Mouse (Mus musculus) liver, embryonic 11.5 days (tissue): ENCODE data around the gene Pym1. TPM values are rescaled to one million over a fixed set of nuclear protein-coding genes. Genes with fewer than 3 reads are reported as not detected.
"Not testable (repeated sequence)": the region's sequence is repeated elsewhere in the genome, so short reads cannot be mapped to it uniquely, and the experiment has no call there.

ENCODE experiments used
- ATAC-seq: fragments of 200-750 bp; cut with Nextera tagmentation; replicated peaks from 2 replicates; pipeline ENCODE4 v1.8.0; 2017; ENCODE audit warnings: moderate number of reproducible peaks, mild to moderate bottlenecking, moderate TSS enrichment, moderate library complexity; ENCODE audit not compliant: low FRiP score
- DNase-seq: peaks from one replicate; pipeline ENCODE4 v3.0.0-alpha.2; 2017; ENCODE audit warnings: low spot score
- H3K27ac ChIP-seq: fragments of 300-500 bp; sonication (generic); 2 replicates; pipeline ENCODE4 v1.5.1; 2014; ENCODE audit warnings: mild to moderate bottlenecking, low read depth, low read length, control low read depth
- H3K27me3 ChIP-seq: fragments of 300-500 bp; sonication (generic); replicated peaks from 2 replicates; pipeline ENCODE4 v1.6.1; 2014; ENCODE audit warnings: low read length, mixed read lengths; ENCODE audit not compliant: control insufficient read depth, insufficient read depth
- H3K36me3 ChIP-seq: fragments of 300-500 bp; sonication (generic); 2 replicates; pipeline ENCODE4 v1.6.1; 2014; ENCODE audit warnings: mild to moderate bottlenecking, low read length, moderate library complexity, mixed read lengths; ENCODE audit not compliant: control insufficient read depth, insufficient read depth
- H3K4me1 ChIP-seq: fragments of 300-500 bp; sonication (generic); replicated peaks from 2 replicates; pipeline ENCODE4 v1.6.1; 2014; ENCODE audit warnings: low read length, mixed read lengths; ENCODE audit not compliant: control insufficient read depth, insufficient read depth
- H3K4me2 ChIP-seq: fragments of 300-500 bp; sonication (generic); 2 replicates; pipeline ENCODE4 v1.6.1; 2014; ENCODE audit warnings: mild to moderate bottlenecking, control low read depth, moderate library complexity
- H3K4me3 ChIP-seq: fragments of 300-500 bp; sonication (generic); 2 replicates; pipeline ENCODE4 v1.5.1; 2014; ENCODE audit warnings: low read depth, low read length, control low read depth
- H3K9ac ChIP-seq: fragments of 300-500 bp; sonication (generic); 2 replicates; pipeline ENCODE4 v1.6.1; 2014; ENCODE audit warnings: low read depth, low read length, control low read depth
- H3K9me3 ChIP-seq: fragments of 300-500 bp; sonication (generic); 2 replicates; pipeline ENCODE4 v1.6.1; 2016; ENCODE audit warnings: low read length, inconsistent platforms, mixed read lengths; ENCODE audit not compliant: control insufficient read depth
- WGBS: fragments of 180-500 bp; shearing (Covaris S2); extraction: QIAGEN DNeasy Blood & Tissue Kit; methylation state at CpG from one replicate; pipeline ENCODE4 v1.1.7; 2014; 5-methylcytosine and 5-hydroxymethylcytosine counted together
- polyA plus RNA-seq: library from polyadenylated mRNA; unstranded; fragments of >200 nt; fragmentation: Nextera tagmentation; extraction: Ambion mirVana; gene quantifications from 2 replicates; pipeline ENCODE4 v1.2.1, GENCODE M21; 2014

The Pym1 gene
- polyA plus RNA-seq, 1 experiment from 2014 or later: 42.1 TPM

DNA sequence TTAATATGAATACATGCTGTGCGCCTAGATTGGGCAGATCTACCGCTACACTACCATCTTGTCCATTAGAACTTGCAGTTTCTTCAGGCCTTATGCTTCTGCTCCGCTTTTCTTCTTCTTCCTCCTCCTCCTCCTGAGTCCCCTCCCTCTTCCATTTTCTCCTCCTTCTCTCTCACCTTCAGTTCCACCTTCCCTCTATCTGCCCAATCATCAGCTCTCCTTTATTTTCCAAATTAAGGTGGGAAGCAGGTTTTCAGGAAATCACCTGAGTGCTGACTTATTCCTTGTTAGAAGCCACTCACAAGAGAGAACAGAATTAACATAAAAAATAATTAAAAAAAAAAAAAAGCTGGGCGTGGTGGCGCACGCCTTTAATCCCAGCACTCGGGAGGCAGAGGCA is 36.4 kb upstream of the Pym1 start:
- not testable (repeated sequence) for H3K4me2 ChIP-seq, H3K9ac ChIP-seq, H3K4me3 ChIP-seq, H3K27ac ChIP-seq, H3K36me3 ChIP-seq, H3K9me3 ChIP-seq, DNase-seq, ATAC-seq, H3K27me3 ChIP-seq, H3K4me1 ChIP-seq
- 90% methylated on average over 7 of the region's 7 CpGs for WGBS

- Histone ChIP-seq H3K36me3 (no peaks in the 10 kb centered on the region), H3K9me3 (no peaks in the 10 kb centered on the region), H3K4me3 (no peak overlapping the region), H3K4me1 (no peaks in the 10 kb centered on the region), H3K27me3 (no peaks in the 10 kb centered on the region), H3K4me2 (no peak overlapping the region), H3K9ac (no peak overlapping the region), H3K27ac (no peak overlapping the region)
- DNase-seq (no peak), ATAC-seq (peak; percentile 27; the same call in 1 of the 2 replicates)
- 74% methylated on average over 19 of the region's 19 CpGs for WGBS
Measured at GRCm38 (mm10) chr10:128715559-128716537, 31.8 kb upstream of the Pym1 start.

GRCm38 (mm10) chr10:128725466-128725865 is 22.2 kb upstream of the Pym1 start:
- not testable (repeated sequence) for H3K4me3 ChIP-seq, H3K9me3 ChIP-seq, H3K9ac ChIP-seq, H3K27ac ChIP-seq, H3K4me2 ChIP-seq, H3K4me1 ChIP-seq, H3K27me3 ChIP-seq, H3K36me3 ChIP-seq, DNase-seq
- 71% methylated on average over 3 of the region's 4 CpGs for WGBS
- ATAC-seq: peak; percentile 44; the same call in 1 of the 2 replicates

- no peaks in the 10 kb centered on the region for H3K36me3 ChIP-seq
- H3K4me2 ChIP-seq: no peak overlapping the region
- no peaks in the 10 kb centered on the region for H3K9me3 ChIP-seq
- H3K9ac ChIP-seq: no peak overlapping the region
- H3K4me3 ChIP-seq: no peak overlapping the region
- 76% methylated on average over 5 of the region's 5 CpGs for WGBS
- ATAC-seq (no peak), DNase-seq (no peak)
- H3K27me3 ChIP-seq: no peaks in the 10 kb centered on the region
- no peaks in the 10 kb centered on the region for H3K4me1 ChIP-seq
- H3K27ac ChIP-seq: no peak overlapping the region
Measured at GRCm38 (mm10) chr10:128728059-128728458, 19.6 kb upstream of the Pym1 start.

- Histone ChIP-seq H3K9ac (no peak overlapping the region), H3K4me2 (peak overlapping the region; percentile 34; the same call in 1 of the 2 replicates), H3K4me1 (no peaks in the 10 kb centered on the region), H3K9me3 (no peaks in the 10 kb centered on the region), H3K27me3 (no peaks in the 10 kb centered on the region), H3K4me3 (no peak overlapping the region), H3K36me3 (no peaks in the 10 kb centered on the region), H3K27ac (no peak overlapping the region)
- DNase-seq (peak; percentile 62), ATAC-seq (peak; percentile 56)
- WGBS: 23% methylated on average over 10 of the region's 10 CpGs
Measured at GRCm38 (mm10) chr10:128731002-128731433, 16.7 kb upstream of the Pym1 start.

GRCm38 (mm10) chr10:128731992-128732391 is 15.7 kb upstream of the Pym1 start:
- H3K4me1 ChIP-seq: no peaks in the 10 kb centered on the region
- no peak for DNase-seq
- ATAC-seq: no peak

DNA sequence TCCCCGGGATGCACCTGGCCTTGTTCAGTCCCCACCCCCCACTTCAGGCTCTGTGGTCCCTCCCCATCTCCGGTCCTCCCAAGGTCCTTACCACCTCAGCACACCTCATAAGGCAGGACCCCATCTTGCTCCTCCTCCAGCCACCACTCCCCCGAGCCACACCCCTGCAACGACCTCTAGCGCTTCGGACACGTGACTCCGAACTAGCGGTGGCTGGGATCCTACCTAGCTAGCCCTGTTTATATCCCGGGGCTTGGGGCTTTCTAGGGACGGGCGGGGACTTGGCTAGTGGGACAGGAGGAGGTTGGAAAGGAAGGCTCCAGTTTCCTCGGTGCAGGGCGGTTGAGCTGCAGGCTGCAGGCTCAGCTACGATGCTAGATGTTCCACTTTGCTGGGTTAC is 10.3 kb upstream of the Pym1 start:
- Histone ChIP-seq H3K4me1 (peaks cover 11% of the 10 kb centered on the region), H3K36me3 (no peaks in the 10 kb centered on the region), H3K27me3 (peaks cover 4% of the 10 kb centered on the region), H3K9me3 (no peaks in the 10 kb centered on the region), H3K4me3 (peak overlapping the region; percentile 35; the same call in 1 of the 2 replicates), H3K9ac (peak overlapping the region; percentile 40; the same call in 1 of the 2 replicates), H3K27ac (no peak overlapping the region), H3K4me2 (peak overlapping the region; percentile 68)
- DNase-seq: no peak
- peak; percentile 71 for ATAC-seq
- 14% methylated on average over 15 of the region's 15 CpGs for WGBS

More at GRCm38 (mm10) chr10:128731992-128732391, 15.7 kb upstream of the Pym1 start:
- no peak overlapping the region for H3K4me2 ChIP-seq
- H3K9ac ChIP-seq: no peak overlapping the region
- H3K9me3 ChIP-seq: no peaks in the 10 kb centered on the region
- no peak overlapping the region for H3K4me3 ChIP-seq
- no peaks in the 10 kb centered on the region for H3K36me3 ChIP-seq
- no peaks in the 10 kb centered on the region for H3K27me3 ChIP-seq
- no peak overlapping the region for H3K27ac ChIP-seq

- H3K27ac ChIP-seq: no peak overlapping the region
- H3K27me3 ChIP-seq: peaks cover 20% of the 10 kb centered on the region
- H3K4me3 ChIP-seq: no peak overlapping the region
- 20% methylated on average over 2 of the region's 2 CpGs for WGBS
- H3K36me3 ChIP-seq: no peaks in the 10 kb centered on the region
- H3K9me3 ChIP-seq: no peaks in the 10 kb centered on the region
- H3K9ac ChIP-seq: no peak overlapping the region
- no peak for DNase-seq
- peaks cover 20% of the 10 kb centered on the region for H3K4me1 ChIP-seq
- ATAC-seq: peak; percentile 62
- H3K4me2 ChIP-seq: 0 out of 2 replicates have a peak overlapping the region, but pooled peaks have one; percentile 27
Measured at GRCm38 (mm10) chr10:128740296-128740695, 7.4 kb upstream of the Pym1 start.
